Mouse (Mus musculus) embryonic facial prominence, embryonic 15.5 days (tissue): ENCODE measurements at regions not wholly inside any gene's neighbourhood (a gene's known extent, or its start where the extent isn't known, plus 50 kb on each side); places are given as distances from the start of the nearest gene placed in this dataset.
A peak's percentile ranks its signal among the peaks of the same experiment; 100 is the strongest.

Experiments used
- ATAC-seq: fragments of 200-750 bp; cut with Nextera tagmentation; 2 replicates; pipeline ENCODE4 v1.8.0; 2017; ENCODE audit warnings: low read depth, moderate TSS enrichment; ENCODE audit not compliant: insufficient number of reproducible peaks, low FRiP score, low TSS enrichment
- H3K27ac ChIP-seq: fragments of 300-500 bp; sonication (generic); replicated peaks from 2 replicates; pipeline ENCODE4 v1.5.1; 2015; ENCODE audit warnings: mild to moderate bottlenecking, inconsistent platforms
- H3K27me3 ChIP-seq: fragments of 300-500 bp; sonication (generic); 2 replicates; pipeline ENCODE4 v1.6.1; 2015; ENCODE audit warnings: inconsistent platforms
- H3K36me3 ChIP-seq: fragments of 300-500 bp; sonication (generic); 2 replicates; pipeline ENCODE4 v1.6.1; 2015; ENCODE audit warnings: mild to moderate bottlenecking, inconsistent platforms
- H3K4me1 ChIP-seq: fragments of 300-500 bp; sonication (generic); 2 replicates; pipeline ENCODE4 v1.6.1; 2015; ENCODE audit warnings: inconsistent platforms
- H3K4me2 ChIP-seq: fragments of 300-500 bp; sonication (generic); replicated peaks from 2 replicates; pipeline ENCODE4 v1.6.1; 2015; ENCODE audit warnings: mild to moderate bottlenecking, inconsistent platforms
- H3K4me3 ChIP-seq: fragments of 300-500 bp; sonication (generic); replicated peaks from 2 replicates; pipeline ENCODE4 v1.5.1; 2015; ENCODE audit warnings: mild to moderate bottlenecking, inconsistent platforms
- H3K9ac ChIP-seq: fragments of 300-500 bp; sonication (generic); 2 replicates; pipeline ENCODE4 v1.6.1; 2015; ENCODE audit warnings: inconsistent platforms
- H3K9me3 ChIP-seq: fragments of 300-500 bp; sonication (generic); replicated peaks from 2 replicates; pipeline ENCODE4 v1.6.1; 2016; ENCODE audit warnings: inconsistent platforms
- WGBS: fragments of 180-500 bp; shearing (Covaris S2); methylation state at CpG from one replicate; pipeline ENCODE4 v1.1.7; 2015; 5-methylcytosine and 5-hydroxymethylcytosine counted together

- Histone ChIP-seq H3K27ac (no peak overlapping the region), H3K9me3 (no peaks in the 10 kb centered on the region), H3K4me1 (peaks cover 11% of the 10 kb centered on the region; the same call in 1 of the 2 replicates), H3K27me3 (no peaks in the 10 kb centered on the region), H3K36me3 (no peaks in the 10 kb centered on the region), H3K4me3 (no peak overlapping the region), H3K4me2 (no peak overlapping the region), H3K9ac (no peak overlapping the region)
- WGBS: 84% methylated on average over 2 of the region's 2 CpGs
- ATAC-seq: no peak
Measured at GRCm38 (mm10) chr6:51087806-51088205, 344.7 kb upstream of the Nfe2l3 start.

DNA sequence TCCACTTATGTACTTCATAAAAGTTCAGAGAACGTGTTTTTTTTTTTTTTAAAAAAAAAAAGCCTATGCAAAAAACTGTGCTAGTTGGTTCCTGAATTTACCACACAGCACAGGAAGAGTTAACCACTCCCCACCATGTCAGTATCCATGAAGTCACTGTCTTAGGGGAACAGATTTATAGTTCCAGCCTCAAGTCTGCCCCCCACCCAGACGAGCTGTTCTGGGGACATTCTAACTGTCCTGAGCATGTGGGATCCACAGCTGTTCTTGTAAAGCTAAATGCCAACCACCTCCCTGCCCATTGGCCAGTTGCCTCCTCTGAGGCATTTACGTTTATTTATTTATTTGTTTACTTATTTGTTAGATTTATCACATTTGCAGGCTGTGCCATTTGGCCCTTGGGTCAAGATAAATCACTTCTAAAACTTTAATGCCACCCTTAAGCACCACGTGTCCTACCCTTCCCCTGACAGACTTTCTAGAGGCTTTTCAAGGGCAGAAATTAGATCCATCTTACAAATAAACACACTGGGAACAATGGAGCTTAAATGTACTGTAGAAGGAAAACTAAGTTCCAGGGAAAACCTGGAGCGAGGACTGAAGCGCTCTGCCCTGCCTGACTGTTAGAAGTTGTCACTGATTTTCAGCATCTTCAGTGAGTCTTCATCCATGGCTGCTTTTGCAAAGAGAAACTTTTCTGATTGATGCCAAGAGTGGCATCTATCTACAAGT, 343.7 kb upstream of the Nfe2l3 start:
- no peaks in the 10 kb centered on the region for H3K9me3 ChIP-seq
- no peak overlapping the region for H3K27ac ChIP-seq
- H3K9ac ChIP-seq: no peak overlapping the region
- no peaks in the 10 kb centered on the region for H3K27me3 ChIP-seq
- no peak for ATAC-seq
- WGBS: 47% methylated on average over 6 of the region's 6 CpGs
- H3K36me3 ChIP-seq: no peaks in the 10 kb centered on the region
- H3K4me1 ChIP-seq: peaks cover 11% of the 10 kb centered on the region; the same call in 1 of the 2 replicates
- H3K4me3 ChIP-seq: no peak overlapping the region
- H3K4me2 ChIP-seq: no peak overlapping the region

GRCm38 (mm10) chr6:51093196-51093595, 339.3 kb upstream of the Nfe2l3 start:
- Histone ChIP-seq H3K9me3 (no peaks in the 10 kb centered on the region), H3K4me3 (no peak overlapping the region), H3K4me1 (0 out of 2 replicates have a peak, but pooled peaks cover 4% of the 10 kb centered on the region), H3K36me3 (no peaks in the 10 kb centered on the region), H3K27me3 (no peaks in the 10 kb centered on the region), H3K27ac (no peak overlapping the region), H3K9ac (no peak overlapping the region), H3K4me2 (no peak overlapping the region)
- 90% methylated on average over 4 of the region's 4 CpGs for WGBS
- ATAC-seq: no peak

DNA sequence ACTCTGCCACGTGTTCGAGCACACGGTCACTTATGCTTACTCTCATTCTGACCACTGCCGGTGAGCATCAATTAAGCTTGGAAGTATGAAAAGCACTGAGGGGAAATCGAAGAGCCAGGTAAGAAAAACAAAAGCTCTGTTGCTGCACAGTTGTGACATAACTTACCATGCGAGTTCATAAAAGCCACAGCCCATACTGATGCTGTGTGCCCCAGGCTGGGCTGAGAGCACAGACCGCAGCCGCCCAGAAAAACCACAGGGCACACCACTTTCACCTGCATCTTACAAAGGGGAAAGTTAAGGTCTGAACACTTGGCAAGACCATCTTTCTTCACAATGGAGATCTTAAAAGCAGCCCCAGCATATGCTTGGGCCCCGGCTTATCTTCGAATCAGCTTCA, 338.2 kb upstream of the Nfe2l3 start:
- Histone ChIP-seq H3K36me3 (no peaks in the 10 kb centered on the region), H3K27ac (no peak overlapping the region), H3K9ac (no peak overlapping the region), H3K9me3 (no peaks in the 10 kb centered on the region), H3K4me1 (no peaks in the 10 kb centered on the region), H3K27me3 (no peaks in the 10 kb centered on the region), H3K4me2 (no peak overlapping the region), H3K4me3 (no peak overlapping the region)
- WGBS: 76% methylated on average over 10 of the region's 10 CpGs
- ATAC-seq: no peak

GRCm38 (mm10) chr6:51097488-51097887, 335.0 kb upstream of the Nfe2l3 start:
- Histone ChIP-seq H3K36me3 (no peaks in the 10 kb centered on the region), H3K4me1 (no peaks in the 10 kb centered on the region), H3K27me3 (no peaks in the 10 kb centered on the region), H3K9ac (no peak overlapping the region), H3K4me2 (no peak overlapping the region), H3K4me3 (no peak overlapping the region), H3K9me3 (no peaks in the 10 kb centered on the region), H3K27ac (no peak overlapping the region)
- 82% methylated on average over 6 of the region's 6 CpGs for WGBS
- no peak for ATAC-seq

DNA sequence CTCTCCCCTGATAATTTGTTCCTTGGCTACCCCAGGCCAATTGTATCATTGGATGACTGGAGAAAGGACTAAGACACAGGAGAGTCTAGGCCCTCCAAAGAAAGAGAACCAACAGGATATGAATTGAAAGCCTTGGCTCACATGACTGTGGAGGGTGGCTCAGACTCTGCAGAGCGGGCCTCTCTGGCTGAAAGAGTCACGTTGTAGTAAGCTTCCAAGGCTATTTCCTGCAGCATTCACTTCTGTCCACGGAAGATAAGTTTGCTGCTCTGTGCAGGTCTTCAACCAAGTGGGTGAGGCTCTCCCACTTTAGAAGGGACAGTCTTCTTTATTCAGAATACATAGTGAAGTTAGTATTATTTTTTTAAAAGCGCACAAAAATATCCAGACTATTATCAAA, 332.1 kb upstream of the Nfe2l3 start:
- Histone ChIP-seq H3K9ac (no peak overlapping the region), H3K9me3 (no peaks in the 10 kb centered on the region), H3K27ac (no peak overlapping the region), H3K4me1 (peaks cover 3% of the 10 kb centered on the region; the same call in 1 of the 2 replicates), H3K4me2 (no peak overlapping the region), H3K27me3 (no peaks in the 10 kb centered on the region), H3K36me3 (no peaks in the 10 kb centered on the region), H3K4me3 (no peak overlapping the region)
- 76% methylated on average over 4 of the region's 4 CpGs for WGBS
- ATAC-seq: no peak

- Histone ChIP-seq H3K27me3 (no peaks in the 10 kb centered on the region), H3K4me3 (no peak overlapping the region), H3K36me3 (no peaks in the 10 kb centered on the region), H3K9ac (no peak overlapping the region), H3K9me3 (no peaks in the 10 kb centered on the region), H3K27ac (peak overlapping the region; percentile 63), H3K4me1 (peaks cover 5% of the 10 kb centered on the region), H3K4me2 (no peak overlapping the region)
- no peak for ATAC-seq
- 46% methylated on average over 4 of the region's 4 CpGs for WGBS
Measured at GRCm38 (mm10) chr6:51103236-51103635, 329.2 kb upstream of the Nfe2l3 start.

DNA sequence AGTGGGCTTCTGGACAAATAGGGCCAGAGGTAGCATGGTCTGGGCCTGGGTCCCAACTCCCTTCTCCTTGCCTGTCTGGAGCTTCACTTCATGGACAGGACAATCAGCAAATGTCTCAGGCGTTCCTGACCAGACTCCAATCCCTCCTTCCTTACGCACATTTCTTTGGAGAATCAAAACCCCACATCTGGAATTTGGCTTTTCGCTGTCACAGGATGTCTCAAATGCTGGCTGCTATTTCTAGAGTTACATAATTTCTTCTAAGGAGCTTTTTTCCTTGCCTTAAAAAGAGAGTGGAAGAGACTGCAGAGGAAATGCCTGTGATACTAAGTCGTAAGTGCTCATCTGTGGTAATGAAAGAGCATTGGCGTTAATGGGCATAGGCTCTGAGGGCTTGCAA, 328.1 kb upstream of the Nfe2l3 start:
- 37% methylated on average over 5 of the region's 5 CpGs for WGBS
- no peaks in the 10 kb centered on the region for H3K36me3 ChIP-seq
- H3K4me3 ChIP-seq: no peak overlapping the region
- H3K4me2 ChIP-seq: no peak overlapping the region
- H3K27me3 ChIP-seq: no peaks in the 10 kb centered on the region
- H3K27ac ChIP-seq: peak overlapping the region; percentile 81
- H3K9me3 ChIP-seq: no peaks in the 10 kb centered on the region
- H3K4me1 ChIP-seq: peaks cover 11% of the 10 kb centered on the region
- no peak overlapping the region for H3K9ac ChIP-seq
- ATAC-seq: no peak

- Histone ChIP-seq H3K4me1 (peaks cover 11% of the 10 kb centered on the region), H3K36me3 (no peaks in the 10 kb centered on the region), H3K4me2 (no peak overlapping the region), H3K9ac (no peak overlapping the region), H3K27me3 (no peaks in the 10 kb centered on the region), H3K27ac (peak overlapping the region; percentile 63), H3K4me3 (no peak overlapping the region), H3K9me3 (no peaks in the 10 kb centered on the region)
- ATAC-seq: 0 out of 2 replicates have a peak, but pooled peaks have one; percentile 43
- WGBS: 35% methylated on average over 8 of the region's 8 CpGs
Measured at GRCm38 (mm10) chr6:51108336-51108956, 324.0 kb upstream of the Nfe2l3 start.

DNA sequence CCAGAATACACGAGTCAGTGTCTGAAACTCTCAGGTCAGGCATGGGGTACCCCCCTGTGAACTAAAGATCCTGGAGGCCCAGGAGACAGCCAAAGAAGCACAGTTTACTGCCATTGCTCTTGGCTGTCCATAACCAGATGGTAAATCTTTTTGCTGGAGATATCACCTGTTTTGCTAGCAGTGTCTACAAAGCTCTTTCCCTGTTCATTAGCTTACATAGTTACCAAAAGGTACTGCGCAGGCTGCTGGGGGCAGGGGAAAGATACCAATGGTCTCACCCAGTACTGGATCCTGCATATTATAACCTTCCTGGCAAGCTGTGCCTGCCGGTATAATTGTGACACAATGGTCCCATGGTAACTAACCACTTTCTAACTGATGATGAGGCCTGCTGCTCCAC, 321.9 kb upstream of the Nfe2l3 start:
- H3K4me2 ChIP-seq: no peak overlapping the region
- H3K27me3 ChIP-seq: no peaks in the 10 kb centered on the region
- peaks cover 7% of the 10 kb centered on the region; the same call in 1 of the 2 replicates for H3K4me1 ChIP-seq
- no peaks in the 10 kb centered on the region for H3K9me3 ChIP-seq
- 90% methylated on average over 3 of the region's 3 CpGs for WGBS
- no peaks in the 10 kb centered on the region for H3K36me3 ChIP-seq
- H3K27ac ChIP-seq: no peak overlapping the region
- ATAC-seq: no peak
- no peak overlapping the region for H3K4me3 ChIP-seq
- H3K9ac ChIP-seq: no peak overlapping the region

DNA sequence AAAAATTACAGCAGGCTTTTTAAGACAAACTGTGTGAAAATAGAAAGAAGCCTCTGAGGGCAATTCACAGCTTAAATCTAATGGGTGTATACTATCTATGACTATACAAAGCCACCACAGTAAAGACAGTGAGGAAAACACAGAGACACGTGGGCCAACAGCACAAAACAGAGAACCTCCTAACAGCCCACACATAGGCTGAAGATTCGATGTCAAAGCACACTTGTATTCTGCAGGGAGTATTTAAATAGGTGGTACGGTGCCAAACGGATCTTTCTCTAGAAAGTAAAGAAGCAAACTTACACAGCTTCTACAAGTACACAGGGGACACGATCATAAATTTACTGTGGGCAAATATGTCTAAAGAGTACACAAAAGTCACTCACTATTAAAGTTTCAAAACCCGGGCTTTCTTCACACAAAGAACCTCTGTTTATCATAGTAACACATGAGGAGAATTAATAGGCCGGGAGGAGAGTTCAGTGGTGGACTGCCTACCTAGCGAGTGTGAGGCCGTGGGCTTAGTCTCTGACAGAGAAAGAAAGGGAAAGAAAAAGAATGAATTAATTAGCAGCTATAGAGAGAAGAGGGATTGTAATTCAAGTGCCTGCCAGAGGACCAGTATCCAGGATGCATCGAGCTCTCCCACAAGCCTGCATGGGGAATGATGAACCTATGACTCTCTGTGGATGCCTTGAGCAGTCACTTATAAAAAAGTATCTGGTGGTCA, 317.7 kb upstream of the Nfe2l3 start:
- WGBS: 76% methylated on average over 10 of the region's 10 CpGs
- no peak for ATAC-seq
- Histone ChIP-seq H3K4me3 (no peak overlapping the region), H3K9me3 (no peaks in the 10 kb centered on the region), H3K4me2 (no peak overlapping the region), H3K4me1 (peaks cover 16% of the 10 kb centered on the region), H3K27ac (no peak overlapping the region), H3K9ac (no peak overlapping the region), H3K27me3 (no peaks in the 10 kb centered on the region), H3K36me3 (no peaks in the 10 kb centered on the region)
